In the genomic region with DNA sequence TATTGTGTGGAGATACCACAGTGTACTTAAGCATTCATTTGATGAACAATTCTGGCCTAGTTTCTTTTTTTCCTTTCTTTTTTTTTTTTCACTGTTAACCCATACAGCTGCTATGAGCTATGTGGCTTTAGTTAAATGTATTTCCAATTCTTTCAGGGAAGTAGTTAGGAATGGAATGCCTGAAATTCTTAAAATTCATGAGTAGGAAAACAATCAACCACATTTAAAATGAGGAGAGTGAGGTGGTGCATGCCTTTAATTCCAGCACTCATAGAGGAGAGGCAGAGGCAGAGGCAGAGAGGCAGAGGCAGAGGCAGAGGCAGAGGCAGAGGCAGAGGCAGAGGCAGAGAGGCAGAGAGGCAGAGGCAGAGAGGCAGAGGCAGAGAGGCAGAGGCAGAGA, we compare ENCODE assay signal across 27 mouse cellular contexts. TPM values are rescaled to one million over a fixed set of nuclear protein-coding genes. Genes with fewer than 3 reads are reported as not detected.
DNase-seq lines count a peak whose midpoint lies in the region; ATAC-seq lines count a peak whose summit lies in the region.
"Had no signal": no experiment of that assay in that cellular context is flagged by ENCODE, and none has a peak within 500 bp of the region (broad histone marks: within the 10 kb centered on the region; RNA-seq: fewer than 3 reads in every experiment).

No protein-coding gene starts in this region.

- no peak overlapping the region for H3K4me3 ChIP-seq in forebrain, embryonic 11.5 days (ENCODE audit: low read depth, low read length)
- no peak overlapping the region for H3K4me3 ChIP-seq in midbrain, embryonic 14.5 days (replicated peaks; ENCODE audit: low read depth, low read length)
- H3K4me3 ChIP-seq: embryonic facial prominence, embryonic 13.5 days; embryonic facial prominence, embryonic 15.5 days; forebrain, embryonic 12.5 days had no signal

- DNase-seq in 3134 (ENCODE audit: extremely low read depth, insufficient read length, low spot score) (peak; percentile 15), 3T3-L1 (ENCODE audit: low read depth, low spot score) (peak; percentile 63), R1 (ENCODE audit: low read depth, low spot score) (peak; percentile 22)
- peak; percentile 90 for DNase-seq in Muller cell, postnatal 12 days (ENCODE audit: inconsistent ontology term)
- no peak for DNase-seq in forebrain, embryonic 11.5 days (ENCODE audit: low spot score)
- DNase-seq in midbrain, embryonic 14.5 days = no peak
- DNase-seq in lung, postnatal 36 days = no peak
- DNase-seq: adrenal gland, adult 2 months; adrenal gland, postnatal 10 days; adrenal gland, postnatal 25 days; cerebellum, adult 11 months; cerebellum, adult 18-20 months; cerebellum, adult 8-10 months; cerebellum, adult 9-11 months; cerebellum, postnatal 14 days; cerebellum, postnatal 36 days; embryo, embryonic 11 days had no signal

- H3K27ac ChIP-seq in forebrain, embryonic 11.5 days (ENCODE audit: low read depth, low read length) = no peak overlapping the region
- no peak overlapping the region for H3K27ac ChIP-seq in midbrain, embryonic 14.5 days (replicated peaks; ENCODE audit: low read depth, low read length)
- H3K27ac ChIP-seq: embryonic facial prominence, embryonic 13.5 days; embryonic facial prominence, embryonic 15.5 days; forebrain, embryonic 12.5 days had no signal

- no peak overlapping the region for H3K4me2 ChIP-seq in forebrain, embryonic 11.5 days (ENCODE audit: low read depth, low read length, severe bottlenecking)
- no peak overlapping the region for H3K4me2 ChIP-seq in midbrain, embryonic 14.5 days (ENCODE audit: low read length)
- H3K4me2 ChIP-seq: embryonic facial prominence, embryonic 13.5 days; embryonic facial prominence, embryonic 15.5 days; forebrain, embryonic 12.5 days had no signal

- H3K27me3 ChIP-seq in forebrain, embryonic 11.5 days (ENCODE audit: control insufficient read depth, insufficient read depth, low read length) = no peaks in the 10 kb centered on the region
- no peaks in the 10 kb centered on the region for H3K27me3 ChIP-seq in midbrain, embryonic 14.5 days (ENCODE audit: control insufficient read depth, insufficient read depth, low read length)
- H3K27me3 ChIP-seq: embryonic facial prominence, embryonic 13.5 days; embryonic facial prominence, embryonic 15.5 days; forebrain, embryonic 12.5 days had no signal

- no peak overlapping the region for H3K9ac ChIP-seq in forebrain, embryonic 11.5 days (ENCODE audit: low read length)
- H3K9ac ChIP-seq in midbrain, embryonic 14.5 days (replicated peaks; ENCODE audit: low read length) = no peak overlapping the region
- H3K9ac ChIP-seq: embryonic facial prominence, embryonic 13.5 days; embryonic facial prominence, embryonic 15.5 days; forebrain, embryonic 12.5 days had no signal

- H3K36me3 ChIP-seq in forebrain, embryonic 11.5 days (ENCODE audit: control insufficient read depth, insufficient read depth, low read length) = no peaks in the 10 kb centered on the region
- H3K36me3 ChIP-seq in midbrain, embryonic 14.5 days (ENCODE audit: control insufficient read depth, insufficient read depth, low read length) = no peaks in the 10 kb centered on the region
- H3K36me3 ChIP-seq: embryonic facial prominence, embryonic 13.5 days; embryonic facial prominence, embryonic 15.5 days; forebrain, embryonic 12.5 days; G1E had no signal

- no peak for ATAC-seq in forebrain, embryonic 11.5 days (replicated peaks; ENCODE audit: low FRiP score)
- no peak for ATAC-seq in midbrain, embryonic 14.5 days (ENCODE audit: low FRiP score, low TSS enrichment)
- ATAC-seq: forebrain, embryonic 14.5 days; forebrain, embryonic 16.5 days had no signal

- no peaks in the 10 kb centered on the region for H3K4me1 ChIP-seq in forebrain, embryonic 11.5 days (replicated peaks; ENCODE audit: control insufficient read depth, insufficient read depth, low read length)
- no peaks in the 10 kb centered on the region for H3K4me1 ChIP-seq in midbrain, embryonic 14.5 days (ENCODE audit: control insufficient read depth, insufficient read depth, low read length)
- H3K4me1 ChIP-seq: embryonic facial prominence, embryonic 13.5 days; embryonic facial prominence, embryonic 15.5 days; forebrain, embryonic 12.5 days had no signal

- H3K9me3 ChIP-seq in forebrain, embryonic 11.5 days (ENCODE audit: control insufficient read depth, low read length) = no peaks in the 10 kb centered on the region
- H3K9me3 ChIP-seq in midbrain, embryonic 14.5 days (ENCODE audit: control insufficient read depth, low read length) = no peaks in the 10 kb centered on the region
- H3K9me3 ChIP-seq: embryonic facial prominence, embryonic 13.5 days; embryonic facial prominence, embryonic 15.5 days; forebrain, embryonic 12.5 days; G1E had no signal

RNA-seq across cellular contexts. Expression of a gene that starts 3.4 kb away (rescaled TPM):
- not detected in 2 replicates for polyA plus RNA-seq in forebrain, embryonic 11.5 days (2014; fragmentation: Nextera tagmentation; extraction: Ambion mirVana)
- polyA plus RNA-seq in midbrain, embryonic 14.5 days (2014; fragmentation: Nextera tagmentation; extraction: Ambion mirVana) = not detected in 2 replicates
- polyA plus RNA-seq: adrenal gland, adult 2 months; brain, embryonic 14.5 days; embryonic facial prominence, embryonic 11.5 days; embryonic facial prominence, embryonic 13.5 days; embryonic facial prominence, embryonic 15.5 days; forebrain, embryonic 14.5 days; forebrain, embryonic 16.5 days; frontal cortex, adult 2 months; G1E had no signal

RNA-seq across cellular contexts. Expression of a gene that starts 24.8 kb away (rescaled TPM):
- not detected in 2 replicates for polyA plus RNA-seq in forebrain, embryonic 11.5 days (2014; fragmentation: Nextera tagmentation; extraction: Ambion mirVana)
- polyA plus RNA-seq in midbrain, embryonic 14.5 days (2014; fragmentation: Nextera tagmentation; extraction: Ambion mirVana) = not detected in 2 replicates
- polyA plus RNA-seq: adrenal gland, adult 2 months; brain, embryonic 14.5 days; C2C12; embryonic facial prominence, embryonic 11.5 days; embryonic facial prominence, embryonic 13.5 days; embryonic facial prominence, embryonic 15.5 days; forebrain, embryonic 12.5 days; forebrain, embryonic 14.5 days; forebrain, embryonic 16.5 days; frontal cortex, adult 2 months; G1E had no signal

RNA-seq across cellular contexts. Expression of a gene that starts 39.8 kb away (rescaled TPM):
- not detected in 2 replicates for polyA plus RNA-seq in forebrain, embryonic 11.5 days (2014; fragmentation: Nextera tagmentation; extraction: Ambion mirVana)
- polyA plus RNA-seq in midbrain, embryonic 14.5 days (2014; fragmentation: Nextera tagmentation; extraction: Ambion mirVana) = not detected in 2 replicates
- polyA plus RNA-seq: adrenal gland, adult 2 months; brain, embryonic 14.5 days; C2C12; embryonic facial prominence, embryonic 11.5 days; embryonic facial prominence, embryonic 13.5 days; embryonic facial prominence, embryonic 15.5 days; forebrain, embryonic 12.5 days; forebrain, embryonic 14.5 days; forebrain, embryonic 16.5 days; frontal cortex, adult 2 months; G1E had no signal

RNA-seq across cellular contexts. Expression of a gene that starts 54.1 kb away (rescaled TPM):
- polyA plus RNA-seq in forebrain, embryonic 11.5 days (2014; fragmentation: Nextera tagmentation; extraction: Ambion mirVana) = not detected in 2 replicates
- not detected in 2 replicates for polyA plus RNA-seq in midbrain, embryonic 14.5 days (2014; fragmentation: Nextera tagmentation; extraction: Ambion mirVana)
- polyA plus RNA-seq: adrenal gland, adult 2 months; brain, embryonic 14.5 days; C2C12; embryonic facial prominence, embryonic 11.5 days; embryonic facial prominence, embryonic 13.5 days; embryonic facial prominence, embryonic 15.5 days; forebrain, embryonic 12.5 days; forebrain, embryonic 14.5 days; forebrain, embryonic 16.5 days; frontal cortex, adult 2 months; G1E had no signal

Comparison
In these comparisons a context has a peak if more than half of its experiments do, and no peak if none do; other contexts are left out.
1. DNase-seq: peak in 3134 (single experiment), 3T3-L1 (single experiment), Muller cell, postnatal 12 days (single experiment) and R1 (single experiment); none in forebrain, embryonic 11.5 days (single experiment), midbrain, embryonic 14.5 days (single experiment) and lung, postnatal 36 days (single experiment).